Mouse (Mus musculus): ENCODE results near the gene Prn.

Gene Prn

GRCm38 (mm10) chr2:131994971-131995370 is 85.2 kb downstream of the Prn start:
- DNase-seq (ENCODE audit: low spot score), result no peak

GRCm38 (mm10) chr2:131995742-131996141 is 86.0 kb downstream of the Prn start:
- no peak for DNase-seq (ENCODE audit: low spot score)

- DNase-seq (ENCODE audit: low spot score), result no peak
Observed at GRCm38 (mm10) chr2:131996369-131996768, 86.6 kb downstream of the Prn start.

GRCm38 (mm10) chr2:131997356-131997755 is 87.6 kb downstream of the Prn start:
- DNase-seq (ENCODE audit: low spot score), result no peak

- no peak for DNase-seq (ENCODE audit: low spot score)
Observed at GRCm38 (mm10) chr2:132001696-132002334, 92.1 kb downstream of the Prn start.

GRCm38 (mm10) chr2:132003916-132004315 is 94.2 kb downstream of the Prn start:
- no peak for DNase-seq (ENCODE audit: low spot score)

GRCm38 (mm10) chr2:132004495-132005136 is 94.9 kb downstream of the Prn start:
- DNase-seq (ENCODE audit: low spot score), result no peak

- DNase-seq (ENCODE audit: low spot score), result no peak
Observed at GRCm38 (mm10) chr2:132005445-132005844, 95.7 kb downstream of the Prn start.

Data from ovary, postnatal 10 days (tissue).